Mouse (Mus musculus): ENCODE results near the gene Gm10642. TPM values are rescaled to one million over a fixed set of nuclear protein-coding genes. Genes with fewer than 3 reads are reported as not detected.

Gene Gm10642
- total RNA-seq, 1 experiment = 0.13 TPM

GRCm38 (mm10) chr9:70669197-70669596, 13.1 kb downstream of the Gm10642 start:
- Histone ChIP-seq H3K4me1 (ENCODE audit: control insufficient read depth in 2 of 2, insufficient read depth in 2 of 2, low read length in 2 of 2, poor library complexity in 1 of 2) (no peaks in the 10 kb centered on the region), H3K9me3 (ENCODE audit: control insufficient read depth, insufficient read depth, low read depth, low read length) (no peaks in the 10 kb centered on the region), H3K36me3 (ENCODE audit: control insufficient read depth, insufficient read depth, low read length, poor library complexity, severe bottlenecking) (no peaks in the 10 kb centered on the region), H3K27ac (ENCODE audit: insufficient read depth, low read depth, low read length, poor library complexity, severe bottlenecking) (no peak overlapping the region), H3K9ac (ENCODE audit: insufficient read depth, low read depth, low read length, poor library complexity, severe bottlenecking) (no peak overlapping the region), H3K4me3 (ENCODE audit: insufficient read depth in 1 of 2, low read depth in 1 of 2, low read length in 2 of 2, poor library complexity in 1 of 2, severe bottlenecking in 1 of 2) (no peak overlapping the region)
- DNase-seq (ENCODE audit: low read depth, low spot score) = no peak
- in situ Hi-C loops (cut with MboI; ENCODE audit: low sequenced_read_pairs in 2 of 2, unreplicated experiment in 2 of 2) = loop anchor here in 1 of 2 experiments (25.0 kb wide), 1 partner anchor 418 kb away; no protein-coding TSS in a partner anchor
- no peak for TF ChIP-seq ZC3H11A (IDR thresholded peaks at IDR 0.05; ENCODE audit: borderline replicate concordance, low read depth, low read length)
- no peak for TF ChIP-seq CHD2 (IDR thresholded peaks at IDR 0.05; ENCODE audit: low read depth, low read length)
- TF ChIP-seq HCFC1 (IDR thresholded peaks at IDR 0.05; ENCODE audit: borderline replicate concordance, insufficient read depth, low read length) = no peak
- TF ChIP-seq MAFK (IDR thresholded peaks at IDR 0.05; ENCODE audit: insufficient read depth, low read depth, low read length) = no peak
- no peak for TF ChIP-seq ZNF384 (IDR thresholded peaks at IDR 0.05; ENCODE audit: low read depth, low read length)

GRCm38 (mm10) chr9:70670381-70670780, 14.3 kb downstream of the Gm10642 start:
- no peaks in the 10 kb centered on the region for H3K4me1 ChIP-seq (ENCODE audit: control insufficient read depth in 2 of 2, insufficient read depth in 2 of 2, low read length in 2 of 2, poor library complexity in 1 of 2)
- DNase-seq (ENCODE audit: low read depth, low spot score) = no peak
- in situ Hi-C loops (cut with MboI; ENCODE audit: low sequenced_read_pairs in 2 of 2, unreplicated experiment in 2 of 2) = loop anchor here in 1 of 2 experiments (25.0 kb wide), 1 partner anchor 417 kb away; no protein-coding TSS in a partner anchor
- TF ChIP-seq ZC3H11A (IDR thresholded peaks at IDR 0.05; ENCODE audit: borderline replicate concordance, low read depth, low read length) = no peak
- H3K9me3 ChIP-seq (ENCODE audit: control insufficient read depth, insufficient read depth, low read depth, low read length) = no peaks in the 10 kb centered on the region
- H3K36me3 ChIP-seq (ENCODE audit: control insufficient read depth, insufficient read depth, low read length, poor library complexity, severe bottlenecking) = no peaks in the 10 kb centered on the region
- H3K9ac ChIP-seq (ENCODE audit: insufficient read depth, low read depth, low read length, poor library complexity, severe bottlenecking) = no peak overlapping the region
- no peak overlapping the region for H3K27ac ChIP-seq (ENCODE audit: insufficient read depth, low read depth, low read length, poor library complexity, severe bottlenecking)
- no peak overlapping the region for H3K4me3 ChIP-seq (ENCODE audit: insufficient read depth in 1 of 2, low read depth in 1 of 2, low read length in 2 of 2, poor library complexity in 1 of 2, severe bottlenecking in 1 of 2)

- no peak overlapping the region for H3K9ac ChIP-seq (ENCODE audit: insufficient read depth, low read depth, low read length, poor library complexity, severe bottlenecking)
- in situ Hi-C loops (cut with MboI; ENCODE audit: low sequenced_read_pairs in 2 of 2, unreplicated experiment in 2 of 2) = loop anchor here in 1 of 2 experiments (25.0 kb wide), 1 partner anchor 416 kb away; no protein-coding TSS in a partner anchor
- H3K4me1 ChIP-seq (ENCODE audit: control insufficient read depth in 2 of 2, insufficient read depth in 2 of 2, low read length in 2 of 2, poor library complexity in 1 of 2) = no peaks in the 10 kb centered on the region
- no peak overlapping the region for H3K4me3 ChIP-seq (ENCODE audit: insufficient read depth in 1 of 2, low read depth in 1 of 2, low read length in 2 of 2, poor library complexity in 1 of 2, severe bottlenecking in 1 of 2)
- no peak overlapping the region for H3K27ac ChIP-seq (ENCODE audit: insufficient read depth, low read depth, low read length, poor library complexity, severe bottlenecking)
- H3K9me3 ChIP-seq (ENCODE audit: control insufficient read depth, insufficient read depth, low read depth, low read length) = no peaks in the 10 kb centered on the region
- DNase-seq (ENCODE audit: low read depth, low spot score) = no peak
- H3K36me3 ChIP-seq (ENCODE audit: control insufficient read depth, insufficient read depth, low read length, poor library complexity, severe bottlenecking) = no peaks in the 10 kb centered on the region
- TF ChIP-seq ZNF384 (IDR thresholded peaks at IDR 0.05; ENCODE audit: low read depth, low read length) (no peak), MAFK (IDR thresholded peaks at IDR 0.05; ENCODE audit: insufficient read depth, low read depth, low read length) (no peak), ZC3H11A (IDR thresholded peaks at IDR 0.05; ENCODE audit: borderline replicate concordance, low read depth, low read length) (no peak), CHD2 (IDR thresholded peaks at IDR 0.05; ENCODE audit: low read depth, low read length) (no peak), HCFC1 (IDR thresholded peaks at IDR 0.05; ENCODE audit: borderline replicate concordance, insufficient read depth, low read length) (no peak)
Measured at GRCm38 (mm10) chr9:70671278-70671677, 15.2 kb downstream of the Gm10642 start.

- H3K4me1 ChIP-seq (ENCODE audit: control insufficient read depth in 2 of 2, insufficient read depth in 2 of 2, low read length in 2 of 2, poor library complexity in 1 of 2) = no peaks in the 10 kb centered on the region
- DNase-seq (ENCODE audit: low read depth, low spot score) = no peak
- in situ Hi-C loops (cut with MboI; ENCODE audit: low sequenced_read_pairs in 2 of 2, unreplicated experiment in 2 of 2) = loop anchor here in 1 of 2 experiments (25.0 kb wide), 1 partner anchor 415 kb away; no protein-coding TSS in a partner anchor
- TF ChIP-seq ZC3H11A (IDR thresholded peaks at IDR 0.05; ENCODE audit: borderline replicate concordance, low read depth, low read length) (no peak), HCFC1 (IDR thresholded peaks at IDR 0.05; ENCODE audit: borderline replicate concordance, insufficient read depth, low read length) (no peak), MAFK (IDR thresholded peaks at IDR 0.05; ENCODE audit: insufficient read depth, low read depth, low read length) (no peak), ZNF384 (IDR thresholded peaks at IDR 0.05; ENCODE audit: low read depth, low read length) (no peak), CHD2 (IDR thresholded peaks at IDR 0.05; ENCODE audit: low read depth, low read length) (no peak)
- H3K36me3 ChIP-seq (ENCODE audit: control insufficient read depth, insufficient read depth, low read length, poor library complexity, severe bottlenecking) = no peaks in the 10 kb centered on the region
- H3K9ac ChIP-seq (ENCODE audit: insufficient read depth, low read depth, low read length, poor library complexity, severe bottlenecking) = no peak overlapping the region
- H3K27ac ChIP-seq (ENCODE audit: insufficient read depth, low read depth, low read length, poor library complexity, severe bottlenecking) = no peak overlapping the region
- no peaks in the 10 kb centered on the region for H3K9me3 ChIP-seq (ENCODE audit: control insufficient read depth, insufficient read depth, low read depth, low read length)
- H3K4me3 ChIP-seq (ENCODE audit: insufficient read depth in 1 of 2, low read depth in 1 of 2, low read length in 2 of 2, poor library complexity in 1 of 2, severe bottlenecking in 1 of 2) = no peak overlapping the region
Measured at GRCm38 (mm10) chr9:70671772-70672579, 15.9 kb downstream of the Gm10642 start.
